Mouse (Mus musculus) adrenal gland, adult 8-10 months (tissue): Measurements from ENCODE around the gene Grk4. TPM values are rescaled to one million over a fixed set of nuclear protein-coding genes. Genes with fewer than 3 reads are reported as not detected.
A peak's percentile ranks its signal among the peaks of the same experiment; 100 is the strongest.

ENCODE experiments used
- DNase-seq: peaks from one replicate; pipeline ENCODE4 v3.0.0; 2022
- total RNA-seq, 4 experiments: library from RNA; stranded (reverse); gene quantifications; 2 replicates each; pipeline ENCODE4 v1.2.4; 2022

Gene Grk4
- 1 to 10 TPM; 1.9 to 5.3 (median 3.1) TPM for total RNA-seq

- DNase-seq: peak; percentile 99
Measured at GRCm38 (mm10) chr5:34659686-34660590, at the start of gene Grk4, which contains the start of gene Nop14. Gene Grk4, plus strand, starts transcription at chr5:34660379. Gene Nop14, minus strand, starts transcription at chr5:34660148.

GRCm38 (mm10) chr5:34632996-34633395, 27.2 kb upstream of the Grk4 start:
- no peak for DNase-seq

DNA sequence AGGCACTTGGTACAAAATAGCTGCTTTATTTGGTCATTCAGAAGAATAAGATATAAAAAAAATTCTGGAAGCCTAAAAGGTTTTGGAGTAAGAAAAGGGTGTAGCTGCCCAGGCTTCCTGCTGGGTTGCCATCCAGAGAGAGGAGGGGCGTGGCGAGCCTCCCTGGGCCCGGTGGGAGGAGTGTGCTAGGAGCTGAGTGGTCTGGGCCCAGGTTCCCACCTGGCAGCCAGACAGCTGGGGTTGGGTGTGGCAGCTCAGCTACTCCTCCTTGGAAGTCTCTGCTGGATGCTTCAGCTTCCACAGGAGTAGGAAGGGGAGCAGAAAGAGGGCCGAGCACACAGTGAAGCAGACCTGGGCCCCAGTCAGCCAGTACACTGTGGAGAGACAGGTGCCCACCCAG, 26.5 kb upstream of the Grk4 start:
- DNase-seq: no peak

GRCm38 (mm10) chr5:34634746-34635400, 25.3 kb upstream of the Grk4 start:
- no peak for DNase-seq

DNA sequence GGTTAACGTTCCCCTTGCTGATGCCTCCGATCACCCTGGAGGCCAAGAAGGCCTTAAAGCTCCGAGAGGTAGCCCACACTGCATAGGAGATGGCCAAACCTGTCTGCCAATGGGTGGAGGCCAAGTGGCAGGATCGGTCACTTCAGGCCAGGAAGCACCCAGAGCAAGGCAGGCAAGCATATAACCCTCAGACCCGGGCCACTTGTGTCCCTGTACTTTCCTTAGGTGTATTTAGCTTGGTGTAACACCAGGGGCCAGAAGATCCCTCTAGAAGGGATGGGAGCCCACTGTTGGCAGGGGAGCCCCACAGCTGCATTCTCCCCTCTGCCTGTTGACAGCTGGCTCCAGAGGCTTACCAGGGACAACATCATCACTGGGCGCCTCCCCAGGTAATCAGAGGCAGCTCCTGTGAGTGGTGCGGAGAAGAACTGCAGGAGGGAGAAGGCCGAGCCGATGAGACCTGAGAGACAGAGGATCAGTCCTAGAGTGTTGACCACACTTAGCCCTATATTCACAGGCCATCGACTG, 24.4 kb upstream of the Grk4 start:
- no peak for DNase-seq

GRCm38 (mm10) chr5:34636481-34637287, 23.5 kb upstream of the Grk4 start, which contains the start of gene Mfsd10:
Gene Mfsd10, minus strand, starts transcription at chr5:34637212.
- peak; percentile 76 for DNase-seq

DNA sequence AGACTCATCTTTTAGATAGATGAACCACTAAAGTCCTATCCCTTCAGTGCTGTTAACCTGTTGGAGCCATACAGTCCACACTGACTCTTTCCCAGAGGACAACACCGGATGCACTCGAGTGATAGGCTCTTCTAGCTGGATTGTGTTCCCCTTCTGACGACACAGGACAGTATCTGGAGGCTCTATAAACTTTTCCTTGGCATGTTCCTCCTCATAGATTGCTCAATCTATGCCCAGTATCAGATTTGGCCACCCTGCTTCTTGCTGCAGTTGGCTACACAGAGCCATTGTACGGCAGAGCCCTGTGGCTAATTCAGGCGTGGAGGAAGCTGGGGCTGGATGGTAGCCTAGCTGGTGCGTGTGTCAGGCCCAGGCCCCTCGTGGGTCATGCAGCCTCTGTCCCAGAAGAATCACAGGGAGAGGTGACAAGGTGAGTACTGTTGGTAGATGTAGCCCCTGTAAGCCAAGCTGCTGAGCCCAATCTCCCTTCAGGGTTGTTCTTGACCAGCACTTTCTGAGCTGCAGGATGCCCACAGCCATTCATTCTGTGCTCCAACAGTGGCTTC, 22.5 kb upstream of the Grk4 start:
- no peak for DNase-seq

DNA sequence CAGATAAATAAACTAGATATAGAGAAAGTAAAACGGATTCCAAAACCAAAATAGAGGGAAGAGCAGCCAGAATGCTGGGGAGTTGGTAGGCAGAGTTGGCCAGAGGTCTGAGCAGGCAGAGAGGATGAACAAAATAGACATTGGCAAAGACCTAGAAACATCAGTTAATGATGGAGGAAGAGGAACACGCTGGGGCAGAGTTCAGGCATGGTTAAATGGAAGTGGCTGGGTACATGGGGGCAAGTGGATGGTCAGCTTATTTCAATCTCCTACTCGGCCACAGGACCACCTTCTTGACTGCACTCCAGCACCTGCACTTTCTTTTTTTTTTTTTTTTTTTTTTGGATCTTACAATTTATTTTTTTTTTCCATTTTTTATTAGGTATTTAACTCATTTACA, 18.2 kb upstream of the Grk4 start:
- no peak for DNase-seq

GRCm38 (mm10) chr5:34642932-34643331, 17.2 kb upstream of the Grk4 start:
- DNase-seq: no peak

DNA sequence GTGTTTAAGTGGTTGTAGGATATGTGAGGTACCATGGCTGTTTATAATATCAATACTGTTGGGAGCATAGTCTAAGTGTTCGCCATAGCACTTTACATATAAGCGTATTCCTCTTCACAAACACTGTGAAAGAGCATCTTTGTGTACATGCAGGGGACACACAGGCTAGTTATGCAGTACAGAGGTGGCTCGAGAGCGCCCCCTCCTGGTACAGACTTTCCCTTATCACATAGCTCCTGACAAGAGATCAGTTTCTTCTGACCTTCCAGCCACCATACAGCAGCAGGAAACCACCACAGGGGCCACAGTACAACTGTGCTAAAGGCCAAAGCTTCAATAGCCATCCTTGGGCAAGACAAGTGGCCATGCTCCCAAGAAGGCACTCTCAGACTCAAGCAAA, 12.6 kb upstream of the Grk4 start:
- DNase-seq: no peak

DNA sequence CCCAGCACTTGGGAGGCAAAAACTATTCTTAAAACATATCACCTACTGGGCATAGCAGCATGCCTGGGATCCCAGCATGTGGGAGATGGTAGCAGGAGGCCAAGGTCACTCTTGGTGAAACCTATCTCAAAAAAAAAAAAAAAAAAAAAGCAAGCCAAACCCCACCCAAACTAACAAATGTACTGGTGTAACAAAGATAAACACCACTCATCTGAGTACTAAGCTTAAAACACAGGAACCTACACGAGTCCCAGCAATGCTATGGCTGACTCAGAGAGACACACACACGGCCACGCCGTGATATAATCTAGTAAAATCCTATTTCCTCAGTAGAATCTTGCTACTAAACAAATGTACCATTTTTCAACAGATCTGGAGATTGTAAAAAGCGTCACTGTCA, 7.2 kb upstream of the Grk4 start:
- DNase-seq: no peak

- no peak for DNase-seq
Measured at GRCm38 (mm10) chr5:34654881-34655280, 5.3 kb upstream of the Grk4 start.

- no peak for DNase-seq
Measured at GRCm38 (mm10) chr5:34657556-34657955, 2.6 kb upstream of the Grk4 start.

DNA sequence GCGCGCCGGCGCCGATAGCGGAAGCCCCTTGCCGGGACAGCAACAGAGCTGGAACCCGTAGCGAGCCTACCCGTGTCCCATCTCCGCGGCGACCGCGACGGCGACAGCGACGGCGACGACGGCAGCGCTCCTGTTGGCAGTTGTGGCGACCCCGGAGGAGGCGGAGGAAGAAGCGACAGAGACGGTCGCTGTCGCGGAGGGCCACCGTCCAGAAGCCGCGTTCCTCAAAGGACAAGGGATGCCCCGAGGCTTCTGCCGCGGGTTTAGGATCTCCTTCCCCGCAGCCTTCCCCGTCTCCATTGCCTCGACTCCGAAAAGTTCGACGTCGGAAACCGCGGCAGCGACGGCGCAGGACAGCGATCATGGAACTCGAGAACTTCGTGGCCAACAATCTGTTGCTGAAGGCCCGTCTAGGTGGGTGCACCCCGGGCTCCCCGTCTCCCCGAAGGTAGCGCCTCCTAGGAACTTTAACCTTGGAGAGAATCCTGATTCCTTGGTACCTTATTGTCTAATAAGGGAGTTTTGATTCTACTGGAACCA, 482 bp downstream of the Grk4 start:
- no peak for DNase-seq

GRCm38 (mm10) chr5:34661909-34662308, 1.7 kb downstream of the Grk4 start:
- no peak for DNase-seq

GRCm38 (mm10) chr5:34663231-34663630, 3.1 kb downstream of the Grk4 start:
- no peak for DNase-seq

DNA sequence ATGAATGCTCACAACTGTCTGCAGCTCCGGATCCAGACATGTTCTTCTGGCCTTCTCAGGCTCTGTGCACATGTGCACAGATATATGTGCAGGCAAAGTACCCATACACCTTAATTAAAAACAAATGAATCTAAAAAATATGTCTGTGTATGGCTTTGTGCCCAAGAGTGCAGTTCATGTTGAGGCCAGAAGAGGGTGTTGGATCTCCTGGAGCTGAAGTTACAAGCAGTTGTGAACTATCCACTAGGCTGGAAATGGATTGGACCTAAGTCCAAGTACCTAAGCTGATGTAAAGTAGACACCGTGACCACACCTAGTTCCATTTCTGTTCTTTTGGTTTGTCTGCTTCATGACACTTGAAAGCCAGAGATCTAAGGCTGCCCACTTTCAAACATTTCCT, 9.3 kb downstream of the Grk4 start:
- DNase-seq: no peak

DNA sequence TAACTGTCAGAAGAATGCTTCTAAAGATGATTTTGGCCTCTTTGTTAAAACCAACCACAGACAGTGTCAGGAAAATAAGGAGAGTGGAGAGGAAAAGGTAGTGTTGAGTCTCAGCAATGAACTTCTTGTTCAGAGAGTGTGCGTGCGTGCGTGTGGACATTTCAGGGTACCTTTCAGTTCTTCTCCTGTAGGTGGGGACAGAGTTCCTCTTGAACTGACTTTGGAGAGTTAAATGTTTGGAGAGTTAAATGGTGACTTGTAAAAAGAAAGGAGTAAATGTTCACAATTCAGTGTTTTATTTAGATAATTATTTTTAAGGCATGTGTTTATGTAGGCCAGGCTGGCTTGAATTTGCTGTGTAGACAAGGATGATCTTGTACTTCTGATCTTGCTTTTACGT, 10.1 kb downstream of the Grk4 start:
- no peak for DNase-seq

- DNase-seq: no peak
Measured at GRCm38 (mm10) chr5:34689868-34690267, 29.7 kb downstream of the Grk4 start.

- no peak for DNase-seq
Measured at GRCm38 (mm10) chr5:34692782-34693181, 32.6 kb downstream of the Grk4 start.

- DNase-seq: no peak
Measured at GRCm38 (mm10) chr5:34695521-34695920, 35.3 kb downstream of the Grk4 start.

DNA sequence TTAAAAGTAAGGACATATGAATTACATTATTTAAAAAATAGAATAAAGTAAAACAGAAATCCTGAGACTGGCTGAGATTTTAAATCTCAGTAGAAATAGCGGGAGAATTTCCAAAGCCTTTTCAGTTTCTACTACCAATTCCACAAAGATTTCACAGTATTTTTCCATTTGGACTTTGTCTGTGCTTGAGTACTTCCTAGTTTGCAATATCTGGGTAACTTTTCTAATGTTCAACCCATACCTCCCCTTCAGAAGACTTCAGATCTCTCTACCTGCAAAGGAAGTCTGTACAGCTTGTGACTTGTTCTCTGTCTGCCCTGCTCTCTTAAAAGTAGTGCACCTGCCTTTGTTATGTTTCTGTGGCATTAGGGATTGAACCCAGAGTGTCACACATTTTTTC, 48.3 kb downstream of the Grk4 start:
- no peak for DNase-seq
